Mouse (Mus musculus): ENCODE measurements around the gene Smim24. TPM values are rescaled to one million over a fixed set of nuclear protein-coding genes. Genes with fewer than 3 reads are reported as not detected.
A peak's percentile ranks its signal among the peaks of the same experiment; 100 is the strongest.

Gene Smim24
- polyA plus RNA-seq, 1 experiment from 2014 or later, result 1.8 TPM

GRCm38 (mm10) chr10:81419111-81419928, 26.5 kb downstream of the Smim24 start:
- Histone ChIP-seq H3K4me2 (no peak overlapping the region), H3K27ac (no peak overlapping the region), H3K27me3 (peaks cover 48% of the 10 kb centered on the region), H3K4me3 (replicated peaks) (no peak overlapping the region), H3K4me1 (replicated peaks) (peaks cover 58% of the 10 kb centered on the region), H3K9me3 (replicated peaks) (no peaks in the 10 kb centered on the region), H3K36me3 (no peaks in the 10 kb centered on the region), H3K9ac (no peak overlapping the region)
- 77% methylated on average over 10 of the region's 10 CpGs for WGBS (ENCODE audit: insufficient replicate concordance)
- DNase-seq (no peak), ATAC-seq (ENCODE audit: low read depth) (no peak)

GRCm38 (mm10) chr10:81420191-81420767, 27.4 kb downstream of the Smim24 start:
- DNase-seq, result no peak
- Histone ChIP-seq H3K4me2 (no peak overlapping the region), H3K9ac (no peak overlapping the region), H3K27ac (no peak overlapping the region), H3K36me3 (no peaks in the 10 kb centered on the region), H3K4me3 (replicated peaks) (no peak overlapping the region), H3K9me3 (replicated peaks) (no peaks in the 10 kb centered on the region), H3K4me1 (replicated peaks) (peaks cover 59% of the 10 kb centered on the region), H3K27me3 (peaks cover 58% of the 10 kb centered on the region)
- no peak for ATAC-seq (ENCODE audit: low read depth)
- WGBS (ENCODE audit: insufficient replicate concordance), result 81% methylated on average over 40 of the region's 40 CpGs

- H3K27me3 ChIP-seq, result peaks cover 67% of the 10 kb centered on the region
- DNase-seq (no peak), ATAC-seq (ENCODE audit: low read depth) (no peak)
- no peak overlapping the region for H3K4me2 ChIP-seq
- peaks cover 59% of the 10 kb centered on the region for H3K4me1 ChIP-seq (replicated peaks)
- H3K9me3 ChIP-seq (replicated peaks), result no peaks in the 10 kb centered on the region
- no peaks in the 10 kb centered on the region for H3K36me3 ChIP-seq
- no peak overlapping the region for H3K4me3 ChIP-seq (replicated peaks)
- H3K27ac ChIP-seq, result no peak overlapping the region
- WGBS (ENCODE audit: insufficient replicate concordance), result 57% methylated on average over 4 of the region's 4 CpGs
- no peak overlapping the region for H3K9ac ChIP-seq
Observed at GRCm38 (mm10) chr10:81421041-81421796, 28.4 kb downstream of the Smim24 start.

- H3K9ac ChIP-seq, result no peak overlapping the region
- DNase-seq (no peak), ATAC-seq (ENCODE audit: low read depth) (no peak)
- H3K9me3 ChIP-seq (replicated peaks), result no peaks in the 10 kb centered on the region
- H3K4me2 ChIP-seq, result no peak overlapping the region
- no peaks in the 10 kb centered on the region for H3K36me3 ChIP-seq
- H3K4me3 ChIP-seq (replicated peaks), result no peak overlapping the region
- H3K27ac ChIP-seq, result no peak overlapping the region
- peaks cover 70% of the 10 kb centered on the region for H3K27me3 ChIP-seq
- WGBS (ENCODE audit: insufficient replicate concordance), result 58% methylated on average over 5 of the region's 5 CpGs
- peaks cover 59% of the 10 kb centered on the region for H3K4me1 ChIP-seq (replicated peaks)
Observed at GRCm38 (mm10) chr10:81421797-81422100, 28.9 kb downstream of the Smim24 start.

GRCm38 (mm10) chr10:81422191-81422590, 29.3 kb downstream of the Smim24 start:
- peaks cover 71% of the 10 kb centered on the region for H3K27me3 ChIP-seq
- peaks cover 59% of the 10 kb centered on the region for H3K4me1 ChIP-seq (replicated peaks)

GRCm38 (mm10) chr10:81422661-81423217, 29.9 kb downstream of the Smim24 start:
- DNase-seq, result no peak
- H3K4me3 ChIP-seq (replicated peaks), result no peak overlapping the region
- no peaks in the 10 kb centered on the region for H3K36me3 ChIP-seq
- peaks cover 56% of the 10 kb centered on the region for H3K4me1 ChIP-seq (replicated peaks)
- no peak overlapping the region for H3K27ac ChIP-seq
- peaks cover 71% of the 10 kb centered on the region for H3K27me3 ChIP-seq
- no peak for ATAC-seq (ENCODE audit: low read depth)
- no peaks in the 10 kb centered on the region for H3K9me3 ChIP-seq (replicated peaks)
- no peak overlapping the region for H3K9ac ChIP-seq
- 66% methylated on average over 3 of the region's 3 CpGs for WGBS (ENCODE audit: insufficient replicate concordance)
- H3K4me2 ChIP-seq, result no peak overlapping the region

More at GRCm38 (mm10) chr10:81422191-81422590, 29.3 kb downstream of the Smim24 start:
- no peak overlapping the region for H3K27ac ChIP-seq
- no peak for DNase-seq
- no peaks in the 10 kb centered on the region for H3K9me3 ChIP-seq (replicated peaks)
- ATAC-seq (ENCODE audit: low read depth), result no peak
- H3K9ac ChIP-seq, result no peak overlapping the region
- H3K4me2 ChIP-seq, result no peak overlapping the region
- 60% methylated on average over 6 of the region's 6 CpGs for WGBS (ENCODE audit: insufficient replicate concordance)
- H3K4me3 ChIP-seq (replicated peaks), result no peak overlapping the region
- no peaks in the 10 kb centered on the region for H3K36me3 ChIP-seq

GRCm38 (mm10) chr10:81423476-81424245, 30.8 kb downstream of the Smim24 start:
- ATAC-seq (ENCODE audit: low read depth), result no peak
- Histone ChIP-seq H3K27me3 (peaks cover 76% of the 10 kb centered on the region), H3K4me3 (replicated peaks) (no peak overlapping the region), H3K36me3 (no peaks in the 10 kb centered on the region), H3K4me2 (no peak overlapping the region), H3K27ac (peak overlapping the region; percentile 43; the same call in 1 of the 2 replicates), H3K9ac (no peak overlapping the region), H3K9me3 (replicated peaks) (no peaks in the 10 kb centered on the region), H3K4me1 (replicated peaks) (peaks cover 47% of the 10 kb centered on the region)
- whole genome bisulfite sequencing (ENCODE audit: insufficient replicate concordance), result 38% methylated on average over 4 of the region's 4 CpGs
- no peak for DNase-seq

- 0 out of 2 replicates have a peak overlapping the region, but pooled peaks have one; percentile 13 for H3K4me3 ChIP-seq (replicated peaks)
- peak overlapping the region; percentile 67 for H3K4me2 ChIP-seq
- peak overlapping the region; percentile 43; the same call in 1 of the 2 replicates for H3K27ac ChIP-seq
- WGBS (ENCODE audit: insufficient replicate concordance), result 11% methylated on average over 25 of the region's 25 CpGs
- no peak overlapping the region for H3K9ac ChIP-seq
- no peak for DNase-seq
- H3K4me1 ChIP-seq (replicated peaks), result peaks cover 45% of the 10 kb centered on the region
- H3K9me3 ChIP-seq (replicated peaks), result no peaks in the 10 kb centered on the region
- H3K36me3 ChIP-seq, result no peaks in the 10 kb centered on the region
- H3K27me3 ChIP-seq, result peaks cover 84% of the 10 kb centered on the region
- no peak for ATAC-seq (ENCODE audit: low read depth)
Observed at GRCm38 (mm10) chr10:81424246-81425051, 31.6 kb downstream of the Smim24 start.

GRCm38 (mm10) chr10:81425236-81425850, 32.5 kb downstream of the Smim24 start:
- no peak for ATAC-seq (ENCODE audit: low read depth)
- peak overlapping the region; percentile 67 for H3K4me2 ChIP-seq
- H3K4me3 ChIP-seq (replicated peaks), result peak overlapping the region; percentile 58; the same call in 1 of the 2 replicates
- peaks cover 93% of the 10 kb centered on the region for H3K27me3 ChIP-seq
- no peak overlapping the region; the same call in 1 of the 2 replicates for H3K27ac ChIP-seq
- H3K9ac ChIP-seq, result no peak overlapping the region
- peaks cover 45% of the 10 kb centered on the region for H3K4me1 ChIP-seq (replicated peaks)
- no peaks in the 10 kb centered on the region for H3K9me3 ChIP-seq (replicated peaks)
- 44% methylated on average over 10 of the region's 10 CpGs for WGBS (ENCODE audit: insufficient replicate concordance)
- H3K36me3 ChIP-seq, result no peaks in the 10 kb centered on the region
- DNase-seq, result no peak
